Mouse (Mus musculus): ENCODE results near the gene Acss1.

GRCm38 (mm10) chr2:150665006-150665405, 3.3 kb downstream of the Acss1 start:
- TF ChIP-seq MYOG (IDR thresholded peaks at IDR 0.05; ENCODE audit: control insufficient read depth, extremely low read depth, insufficient read length) = no peak
- TF ChIP-seq USF1 (IDR thresholded peaks at IDR 0.05; ENCODE audit: low read depth) = no peak
- TF ChIP-seq CEBPB (IDR thresholded peaks at IDR 0.05; ENCODE audit: low read depth) = no peak
- TF ChIP-seq CTCF (IDR thresholded peaks at IDR 0.05; ENCODE audit: control insufficient read depth, insufficient read depth, insufficient read length) = no peak
- TF ChIP-seq MAX (IDR thresholded peaks at IDR 0.05) = no peak
- no peak for TF ChIP-seq FOSL1 (IDR thresholded peaks at IDR 0.05; ENCODE audit: insufficient read depth, low read length, poor library complexity, severe bottlenecking)
